Mouse (Mus musculus) heart, embryonic 16.5 days (tissue): ENCODE measurements around the gene Scgb1b29. TPM values are rescaled to one million over a fixed set of nuclear protein-coding genes. Genes with fewer than 3 reads are reported as not detected.
"Not testable (repeated sequence)": the region's sequence is repeated elsewhere in the genome, so short reads cannot be mapped to it uniquely, and the experiment has no call there.

Experiments used
- ATAC-seq: fragments of 200-750 bp; cut with Nextera tagmentation; replicated peaks from 2 replicates; pipeline ENCODE4 v1.8.0; 2017; ENCODE audit warnings: moderate number of reproducible peaks; ENCODE audit not compliant: insufficient read depth, low FRiP score; ENCODE audit errors: extremely low read depth
- H3K27ac ChIP-seq: fragments of 300-500 bp; sonication (generic); 2 replicates; pipeline ENCODE4 v1.5.1; 2014; ENCODE audit warnings: mild to moderate bottlenecking, low read length, control low read depth, moderate library complexity
- H3K27me3 ChIP-seq: fragments of 300-500 bp; sonication (generic); 2 replicates; pipeline ENCODE4 v1.6.1; 2014; ENCODE audit warnings: low read length, mixed read lengths; ENCODE audit not compliant: control insufficient read depth, insufficient read depth
- H3K36me3 ChIP-seq: fragments of 300-500 bp; sonication (generic); 2 replicates; pipeline ENCODE4 v1.6.1; 2014; ENCODE audit not compliant: control insufficient read depth, insufficient read depth
- H3K4me1 ChIP-seq: fragments of 300-500 bp; sonication (generic); 2 replicates; pipeline ENCODE4 v1.6.1; 2014; ENCODE audit warnings: low read length, mixed read lengths; ENCODE audit not compliant: control insufficient read depth, insufficient read depth
- H3K4me2 ChIP-seq: fragments of 300-500 bp; sonication (generic); 2 replicates; pipeline ENCODE4 v1.6.1; 2014; ENCODE audit warnings: low read depth, mild to moderate bottlenecking, control low read depth, low read length
- H3K4me3 ChIP-seq: fragments of 300-500 bp; sonication (generic); 2 replicates; pipeline ENCODE4 v1.5.1; 2014; ENCODE audit warnings: mild to moderate bottlenecking, control low read depth, low read length
- H3K9ac ChIP-seq: fragments of 300-500 bp; sonication (generic); 2 replicates; pipeline ENCODE4 v1.6.1; 2014; ENCODE audit warnings: low read length, control low read depth
- H3K9me3 ChIP-seq: fragments of 300-500 bp; sonication (generic); replicated peaks from 2 replicates; pipeline ENCODE4 v1.6.1; 2016; ENCODE audit warnings: low read length; ENCODE audit not compliant: control insufficient read depth
- WGBS: fragments of 180-500 bp; shearing (Covaris S2); extraction: QIAGEN DNeasy Blood & Tissue Kit; methylation state at CpG from one replicate; pipeline ENCODE4 v1.1.7; 2014; 5-methylcytosine and 5-hydroxymethylcytosine counted together
- polyA plus RNA-seq: library from polyadenylated mRNA; unstranded; fragments of >200 nt; fragmentation: Nextera tagmentation; extraction: Ambion mirVana; gene quantifications from 2 replicates; pipeline ENCODE4 v1.2.1, GENCODE M21; 2015

Gene Scgb1b29
- not detected in 2 replicates for polyA plus RNA-seq

- not testable (repeated sequence) for H3K4me1 ChIP-seq, H3K27me3 ChIP-seq, ATAC-seq, H3K4me3 ChIP-seq, H3K9ac ChIP-seq, H3K4me2 ChIP-seq, H3K27ac ChIP-seq, H3K9me3 ChIP-seq, H3K36me3 ChIP-seq
- WGBS, result 94% methylated on average over 1 of the region's 5 CpGs
These were observed at the start of gene Scgb1b29 for GRCm38 (mm10) chr7:32441241-32441640. Scgb1b29 (plus strand) TSS chr7:32441541.

DNA sequence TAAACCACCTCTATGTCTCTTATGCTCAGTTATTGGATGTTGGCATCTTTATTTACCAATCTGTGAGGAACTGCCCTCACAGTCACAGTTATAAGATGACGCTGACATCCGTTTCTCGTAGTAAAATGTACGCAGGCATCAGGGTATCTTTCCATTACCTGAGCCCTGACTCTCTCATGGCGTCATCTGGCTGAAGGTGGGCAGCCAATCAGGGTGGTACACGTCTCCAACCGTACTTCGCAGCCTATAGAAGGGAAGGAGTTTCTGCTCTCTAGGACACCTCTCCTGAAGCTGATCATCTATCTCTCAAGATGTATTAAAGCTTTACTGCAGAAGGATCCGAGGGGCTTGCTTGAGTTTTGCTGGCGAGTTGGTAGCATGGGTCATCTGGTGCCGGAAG lies 12.7 kb upstream of the Scgb1b29 start:
- H3K4me2 ChIP-seq, H3K9ac ChIP-seq, H3K9me3 ChIP-seq, H3K4me3 ChIP-seq, H3K27ac ChIP-seq, ATAC-seq, H3K36me3 ChIP-seq, H3K4me1 ChIP-seq, H3K27me3 ChIP-seq: not testable (repeated sequence)
- WGBS, result 82% methylated on average over 10 of the region's 11 CpGs

Other genes starting within 250 kb of the Scgb1b29 start
- not detected in 2 replicates for gene Scgb2b11, start 230.4 kb upstream of the Scgb1b29 start, polyA plus RNA-seq
- not detected in 2 replicates for gene Scgb1b11, start 218.7 kb upstream of the Scgb1b29 start, polyA plus RNA-seq
- gene Scgb2b12, start 114.3 kb upstream of the Scgb1b29 start, polyA plus RNA-seq, result not detected in 2 replicates
- not detected in 2 replicates for gene Scgb1b12, start 107.4 kb upstream of the Scgb1b29 start, polyA plus RNA-seq